Mouse (Mus musculus) R1 (cell line): ENCODE measurements around the gene Terf2.

Experiments used
- DNase-seq: peaks from one replicate; pipeline ENCODE4 v3.0.0-alpha.2; 2018; ENCODE audit warnings: low read depth, low spot score

Gene Terf2

GRCm38 (mm10) chr8:107114150-107115007 lies 18.0 kb upstream of the Terf2 start:
- no peak for DNase-seq

GRCm38 (mm10) chr8:107113209-107113608 lies 16.9 kb upstream of the Terf2 start:
- peak; percentile 75 for DNase-seq

- DNase-seq, result no peak
Measured at GRCm38 (mm10) chr8:107111340-107112105, 15.2 kb upstream of the Terf2 start.

GRCm38 (mm10) chr8:107110629-107111330 lies 14.4 kb upstream of the Terf2 start:
- DNase-seq, result peak; percentile 75

- DNase-seq, result peak; percentile 63
Measured at GRCm38 (mm10) chr8:107109816-107110435, 13.6 kb upstream of the Terf2 start.

GRCm38 (mm10) chr8:107108978-107109720 lies 12.8 kb upstream of the Terf2 start:
- DNase-seq, result peak; percentile 90

GRCm38 (mm10) chr8:107108089-107108488 lies 11.7 kb upstream of the Terf2 start:
- DNase-seq, result peak; percentile 66

GRCm38 (mm10) chr8:107104547-107104946 lies 8.2 kb upstream of the Terf2 start:
- peak; percentile 86 for DNase-seq

- DNase-seq, result no peak
Measured at GRCm38 (mm10) chr8:107100635-107101034, 4.3 kb upstream of the Terf2 start.

- DNase-seq, result peak; percentile 69
Measured at GRCm38 (mm10) chr8:107095717-107096365, 506 bp downstream of the Terf2 start.

GRCm38 (mm10) chr8:107090531-107090930 lies 5.8 kb downstream of the Terf2 start:
- DNase-seq, result no peak

- peak; percentile 81 for DNase-seq
Measured at GRCm38 (mm10) chr8:107088526-107089063, 7.8 kb downstream of the Terf2 start.

GRCm38 (mm10) chr8:107086018-107086417 lies 10.3 kb downstream of the Terf2 start:
- no peak for DNase-seq

- DNase-seq, result peak; percentile 85
Measured at GRCm38 (mm10) chr8:107085358-107085757, 11.0 kb downstream of the Terf2 start.

- DNase-seq, result no peak
Measured at GRCm38 (mm10) chr8:107076239-107076888, 20.0 kb downstream of the Terf2 start.

- DNase-seq, result no peak
Measured at GRCm38 (mm10) chr8:107074128-107074527, 22.2 kb downstream of the Terf2 start.

- DNase-seq, result no peak
Measured at GRCm38 (mm10) chr8:107073706-107074105, 22.6 kb downstream of the Terf2 start.

- DNase-seq, result peak; percentile 90
Measured at GRCm38 (mm10) chr8:107065511-107066496, 30.5 kb downstream of the Terf2 start, which contains the start of gene Tmed6. Gene Tmed6 (minus strand): TSS chr8:107065644.
